Mouse (Mus musculus) urinary bladder, postnatal 0 days (tissue): ENCODE results near the gene Qpctl. TPM values are rescaled to one million over a fixed set of nuclear protein-coding genes. Genes with fewer than 3 reads are reported as not detected.

Experiments
- microRNA counts: library from miRNA; unstranded; fragments of <30 nt; microRNA quantifications from one replicate; lab custom pipeline; 2016
- microRNA-seq: library from miRNA; unstranded; fragments of <30 nt; microRNA quantifications from one replicate; pipeline ENCODE4, GENCODE M21; 2016
- polyA plus RNA-seq: library from polyadenylated mRNA; unstranded; fragments of >200 nt; fragmentation: Nextera tagmentation; extraction: Ambion mirVana; gene quantifications from 2 replicates; pipeline ENCODE4 v1.2.1, GENCODE M21; 2015

Gene Qpctl
- polyA plus RNA-seq: 11.9 and 12.2 TPM in 2 replicates

GRCm38 (mm10) chr7:19148875-19149541 lies at the start of gene Qpctl:
Gene Qpctl, minus strand, starts transcription at chr7:19149291.

GRCm38 (mm10) chr7:19175708-19176515 lies 26.8 kb upstream of the Qpctl start, which contains the start of gene Eml2:
Gene Eml2, plus strand, starts transcription at chr7:19176421.

GRCm38 (mm10) chr7:19165656-19166423 lies 16.7 kb upstream of the Qpctl start, which contains the start of gene Gipr:
Gene Gipr, minus strand, starts transcription at chr7:19166127.

GRCm38 (mm10) chr7:19149626-19150025 lies 535 bp upstream of the Qpctl start, which contains the start of gene Snrpd2:
Gene Snrpd2, plus strand, starts transcription at chr7:19149722.

GRCm38 (mm10) chr7:19119631-19120429 lies 29.3 kb downstream of the Qpctl start, which contains the start of gene Fbxo46:
Gene Fbxo46, plus strand, starts transcription at chr7:19119859.

GRCm38 (mm10) chr7:19118028-19118771 lies 30.9 kb downstream of the Qpctl start, which contains the start of gene Gm4969:
Gene Gm4969, minus strand, starts transcription at chr7:19118368.

GRCm38 (mm10) chr7:19094471-19094825 lies 54.6 kb downstream of the Qpctl start, which contains the start of gene Six5:
Gene Six5, plus strand, starts transcription at chr7:19094594.

MicroRNA genes within 50 kb of the gene (microRNA counts, 519-probe panel; counts per million panel counts)
- not detected for microRNA mmu-miR-330 (lab: Ali Mortazavi, UCI)

Small RNAs within 50 kb of the gene (microRNA-seq; reads per million reads assigned to microRNA genes)
- gene Mir330: 359 reads per million, percentile 62 among the genes with 10 or more reads in this experiment

Other genes starting within 250 kb of the Qpctl start
- 11.8 and 12.3 TPM in 2 replicates for gene Ccdc61, start 238.9 kb downstream of the Qpctl start, polyA plus RNA-seq
- gene Nova2, start 223.4 kb downstream of the Qpctl start, polyA plus RNA-seq: 0.19 and 0.20 TPM in 2 replicates
- not detected in 2 replicates for gene Nanos2, start 161.9 kb downstream of the Qpctl start, polyA plus RNA-seq
- 2.3 and 2.4 TPM in 2 replicates for gene Mypop, start 158.0 kb downstream of the Qpctl start, polyA plus RNA-seq
- 7.5 and 8.1 TPM in 2 replicates for gene Irf2bp1, start 145.2 kb downstream of the Qpctl start, polyA plus RNA-seq
- gene Foxa3, start 125.8 kb downstream of the Qpctl start, polyA plus RNA-seq: not detected in 2 replicates
- 10.3 and 10.6 TPM in 2 replicates for gene Sympk, start 124.9 kb downstream of the Qpctl start, polyA plus RNA-seq
- not detected in 2 replicates for gene Rsph6a, start 94.6 kb downstream of the Qpctl start, polyA plus RNA-seq
- 7.3 and 9.4 TPM in 2 replicates for gene Dmwd, start 73.1 kb downstream of the Qpctl start, polyA plus RNA-seq
- 567 and 705 TPM in 2 replicates for gene Dmpk, start 65.4 kb downstream of the Qpctl start, polyA plus RNA-seq
- 28.4 and 30.6 TPM in 2 replicates for gene Six5, start 54.7 kb downstream of the Qpctl start, polyA plus RNA-seq
- 0.71 and 1.3 TPM in 2 replicates for gene Gm4969, start 30.9 kb downstream of the Qpctl start, polyA plus RNA-seq
- gene Fbxo46, start 29.4 kb downstream of the Qpctl start, polyA plus RNA-seq: 5.8 and 6.1 TPM in 2 replicates
- gene Snrpd2, start 431 bp upstream of the Qpctl start, polyA plus RNA-seq: 189 and 191 TPM in 2 replicates
- 0.37 and 0.49 TPM in 2 replicates for gene Gipr, start 16.8 kb upstream of the Qpctl start, polyA plus RNA-seq
- gene Eml2, start 27.1 kb upstream of the Qpctl start, polyA plus RNA-seq: 26.0 and 26.1 TPM in 2 replicates
- 13.5 and 15.9 TPM in 2 replicates for gene Gpr4, start 63.2 kb upstream of the Qpctl start, polyA plus RNA-seq
- 24.9 and 26.7 TPM in 2 replicates for gene Opa3, start 79.0 kb upstream of the Qpctl start, polyA plus RNA-seq
- gene Vasp, start 122.5 kb upstream of the Qpctl start, polyA plus RNA-seq: 110 and 122 TPM in 2 replicates
- 0.37 TPM in 1 of 2 replicates, not detected in the other for gene Ppm1n, start 130.8 kb upstream of the Qpctl start, polyA plus RNA-seq
- gene Rtn2, start 133.3 kb upstream of the Qpctl start, polyA plus RNA-seq: 19.9 and 21.9 TPM in 2 replicates
- gene Fosb, start 160.8 kb upstream of the Qpctl start, polyA plus RNA-seq: 0.57 and 0.75 TPM in 2 replicates
- gene Ercc1, start 195.5 kb upstream of the Qpctl start, polyA plus RNA-seq: 48.3 and 53.8 TPM in 2 replicates
- gene Cd3eap, start 210.2 kb upstream of the Qpctl start, polyA plus RNA-seq: 13.3 and 13.8 TPM in 2 replicates
- gene Ppp1r13l, start 210.5 kb upstream of the Qpctl start, polyA plus RNA-seq: 9.7 and 11.9 TPM in 2 replicates
- 5.6 and 5.9 TPM in 2 replicates for gene Ercc2, start 232.7 kb upstream of the Qpctl start, polyA plus RNA-seq